Mouse (Mus musculus): Measurements from ENCODE around the gene Acadvl.

DNA sequence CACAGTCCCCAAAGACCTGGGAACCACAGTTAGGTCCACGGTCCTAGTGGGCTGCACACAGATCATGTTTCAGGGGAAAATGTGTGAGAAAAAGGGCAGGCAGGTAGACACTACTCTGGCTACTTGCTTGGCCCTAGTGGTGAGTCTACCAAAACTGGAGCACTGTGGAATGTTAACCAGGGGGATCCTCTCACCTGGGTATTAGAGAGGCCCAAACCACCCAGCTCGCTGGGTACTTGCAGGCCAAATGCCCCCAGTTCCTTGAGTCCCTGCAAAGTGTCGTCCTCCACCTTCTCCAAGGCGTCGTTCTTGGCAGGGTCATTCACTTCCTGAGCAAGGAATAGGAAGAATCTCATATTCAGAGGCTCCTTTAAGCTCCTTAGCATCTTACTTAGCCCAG is 1.2 kb downstream of the Acadvl start:
- no peak for TF ChIP-seq CTCF (conservative IDR thresholded peaks at IDR 0.05; ENCODE audit: low read length)
- no peak for TF ChIP-seq POU5F1 (IDR thresholded peaks at IDR 0.05; ENCODE audit: borderline replicate concordance, low read length)
